Mouse (Mus musculus) lung, postnatal 0 days (tissue): ENCODE results near the gene Hoxd10.

Experiments used
- CTCF ChIP-seq: IDR thresholded peaks from 2 replicates; pipeline ENCODE4 v1.5.1; 2016; ENCODE audit warnings: antibody characterized with exemption, mild to moderate bottlenecking
- EP300 ChIP-seq: IDR thresholded peaks from 2 replicates; pipeline ENCODE4 v1.6.1; 2016; ENCODE audit warnings: antibody characterized with exemption, mild to moderate bottlenecking, control low read depth

DNA sequence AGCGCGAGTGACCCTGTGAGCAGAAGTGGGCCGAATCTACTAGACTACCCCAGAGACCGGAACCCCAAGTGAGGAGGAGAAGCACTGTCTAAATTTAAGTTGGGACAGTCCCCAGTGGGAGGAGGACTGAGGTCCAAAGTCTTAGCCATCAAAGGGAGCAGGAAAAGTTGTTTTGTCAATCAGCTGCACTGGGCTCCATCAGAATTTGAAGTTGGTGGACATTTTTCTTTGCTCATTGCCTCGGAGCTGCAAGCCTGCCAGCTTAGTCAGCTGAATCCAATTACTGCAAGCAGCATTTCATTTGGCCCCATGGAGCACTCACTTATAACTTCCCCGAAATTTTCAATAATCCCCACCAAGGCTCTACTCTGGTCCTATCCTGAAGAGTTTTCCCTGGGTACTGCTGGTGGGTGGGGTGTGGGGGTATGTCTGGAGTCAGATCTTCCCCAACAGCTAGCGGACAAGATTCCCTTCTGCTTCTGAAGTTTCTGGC lies 45.9 kb downstream of the Hoxd10 start:
- TF ChIP-seq CTCF (no peak), EP300 (no peak)
